Mouse (Mus musculus) kidney, adult 2 months (tissue): ENCODE results near the gene Fam169a.

Experiments used
- CTCF ChIP-seq: fragments of 200-500 bp; conservative IDR thresholded peaks from 2 replicates; pipeline ENCODE4 v1.5.1; 2011; ENCODE audit warnings: low read depth, mild to moderate bottlenecking, control low read depth, low read length, moderate library complexity, mixed read lengths; ENCODE audit not compliant: insufficient read depth, insufficient read length
- POLR2A ChIP-seq: fragments of 200-500 bp; IDR thresholded peaks from one replicate; pipeline ENCODE4 v1.6.1; 2011; ENCODE audit warnings: low read depth, low read length, control low read depth

DNA sequence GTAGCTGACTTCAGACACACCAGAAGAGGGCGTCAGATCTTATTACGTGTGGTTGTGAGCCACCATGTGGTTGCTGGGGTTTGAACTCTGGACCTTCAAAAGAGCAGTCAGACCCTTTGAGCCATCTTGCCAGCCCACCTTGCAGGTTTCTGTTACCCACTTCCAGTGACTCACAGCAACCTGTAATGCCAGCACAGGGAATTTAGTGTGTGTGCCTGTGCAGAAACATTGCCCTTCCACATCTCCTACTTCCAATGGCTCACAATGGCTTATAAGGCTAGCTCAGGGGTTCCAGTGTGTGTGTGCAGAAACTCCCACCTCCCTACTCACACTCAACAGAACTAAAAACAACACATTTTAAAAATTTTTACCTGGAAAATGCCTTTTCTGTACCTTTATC lies 10.5 kb downstream of the Fam169a start:
- TF ChIP-seq POLR2A (no peak), CTCF (no peak)
